Mouse (Mus musculus): ENCODE results near the gene Macf1. TPM values are rescaled to one million over a fixed set of nuclear protein-coding genes. Genes with fewer than 3 reads are reported as not detected.
"Not testable (repeated sequence)": the region's sequence is repeated elsewhere in the genome, so short reads cannot be mapped to it uniquely, and the experiment has no call there.

Gene Macf1
- total RNA-seq, 4 experiments from 2014 or later, result 235 to 265 (median 249) TPM

DNA sequence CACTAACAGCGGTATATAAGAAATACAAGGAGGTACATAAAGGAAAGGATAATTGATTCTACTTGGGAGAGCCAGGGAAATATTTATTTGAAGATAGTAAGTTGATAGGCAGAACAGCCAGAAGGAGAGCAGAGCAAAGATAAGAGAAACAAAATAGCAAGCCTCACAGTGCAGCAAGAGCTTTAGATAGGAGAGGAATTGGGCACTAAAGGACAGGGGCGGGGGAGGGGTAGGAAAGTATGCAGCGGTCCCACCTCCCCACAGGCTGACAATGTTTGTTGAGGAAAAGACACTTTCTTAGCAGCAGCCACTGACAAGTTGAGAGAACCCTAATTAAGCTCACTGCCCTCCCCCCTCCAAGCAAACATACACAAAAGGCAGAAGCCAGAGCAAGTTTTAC, 131.5 kb downstream of the Macf1 start:
- no peak for DNase-seq (ENCODE audit: low spot score in 2 of 2)

DNA sequence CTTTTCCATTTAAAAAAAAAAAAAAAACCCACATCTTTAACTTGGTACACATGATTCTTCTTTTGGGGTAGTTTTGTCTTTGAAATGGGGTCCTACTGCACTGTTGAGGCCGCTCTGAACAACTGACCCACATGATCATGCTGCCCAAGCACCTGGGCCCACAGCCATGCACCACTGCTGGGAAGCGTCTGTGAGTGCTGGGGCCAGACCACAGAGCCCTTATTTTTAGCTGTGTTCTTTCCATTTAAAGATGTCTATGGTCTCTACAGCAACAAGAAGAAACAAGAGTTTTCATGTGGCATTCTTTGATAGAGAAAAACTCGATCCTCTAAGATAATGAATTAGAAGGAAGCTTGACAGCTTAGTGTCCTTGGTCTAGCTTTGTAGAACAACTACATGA, 135.8 kb downstream of the Macf1 start:
- DNase-seq (ENCODE audit: low spot score in 2 of 2), result no peak

- DNase-seq (ENCODE audit: low spot score in 2 of 2), result no peak
These were observed 140.5 kb downstream of the Macf1 start for GRCm38 (mm10) chr4:123543691-123544090.

DNA sequence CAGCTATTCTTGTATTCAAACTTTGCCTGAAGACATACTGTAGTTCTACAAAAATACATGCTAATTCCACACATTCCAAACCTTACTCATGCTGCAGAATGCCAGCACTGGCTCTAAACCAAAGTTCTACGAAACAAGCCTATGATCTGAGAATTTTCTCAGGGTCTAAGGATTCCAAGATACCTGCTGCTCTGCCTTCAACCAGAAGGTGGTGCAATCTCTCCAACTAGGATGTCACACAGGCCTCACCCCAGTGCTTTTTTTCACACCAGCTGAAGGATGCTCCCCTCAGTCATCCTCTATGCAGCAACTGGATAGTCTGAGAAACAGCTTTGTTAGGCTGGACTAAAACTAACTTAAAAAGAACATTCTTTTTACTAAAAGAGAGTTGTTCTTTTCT, 148.9 kb downstream of the Macf1 start:
- peak; percentile 68 to 76 for DNase-seq (ENCODE audit: low spot score in 2 of 2)

DNA sequence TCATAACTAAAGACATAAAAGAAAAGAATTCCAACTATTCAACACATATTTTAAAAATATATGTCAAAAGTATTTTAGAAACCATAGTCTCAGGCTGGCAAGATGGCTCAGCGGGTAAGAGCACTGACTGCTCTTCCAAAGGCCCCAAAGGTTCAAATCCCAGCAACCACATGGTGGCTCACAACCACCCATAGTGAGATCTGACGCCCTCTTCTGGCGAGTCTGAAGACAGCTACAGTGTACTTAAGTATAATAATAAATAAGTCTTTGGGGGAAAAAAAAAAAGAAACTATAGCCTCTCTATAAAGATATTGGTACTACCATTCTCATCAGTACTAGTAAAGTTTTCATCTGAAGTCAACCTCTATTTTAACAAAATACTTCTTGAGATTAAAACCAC, 152.2 kb downstream of the Macf1 start:
- no peak for DNase-seq (ENCODE audit: low spot score in 2 of 2)

- no peak for DNase-seq (ENCODE audit: low spot score in 2 of 2)
These were observed 153.2 kb downstream of the Macf1 start for GRCm38 (mm10) chr4:123530976-123531375.

DNA sequence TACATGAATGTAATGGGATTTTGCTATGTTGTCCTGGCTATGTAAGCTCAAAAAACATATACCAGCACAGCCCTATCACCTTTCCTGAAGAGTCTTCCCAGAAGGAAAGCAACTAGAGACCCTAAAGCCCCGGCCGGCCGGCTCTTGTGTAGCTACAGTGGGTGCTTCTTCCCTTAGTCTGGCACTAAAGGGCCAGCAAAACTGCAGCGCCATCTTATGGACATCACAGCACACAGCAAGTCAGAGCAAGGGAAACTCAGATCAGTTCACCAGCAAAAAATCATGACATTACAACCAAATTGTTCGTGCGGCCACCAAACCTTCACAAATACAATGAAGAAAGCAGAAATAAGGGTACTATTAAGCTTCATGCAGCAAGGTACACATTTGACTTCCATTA, 154.9 kb downstream of the Macf1 start:
- peak in 1 of 2 experiments; percentile 48 for DNase-seq (ENCODE audit: low spot score in 2 of 2)

DNA sequence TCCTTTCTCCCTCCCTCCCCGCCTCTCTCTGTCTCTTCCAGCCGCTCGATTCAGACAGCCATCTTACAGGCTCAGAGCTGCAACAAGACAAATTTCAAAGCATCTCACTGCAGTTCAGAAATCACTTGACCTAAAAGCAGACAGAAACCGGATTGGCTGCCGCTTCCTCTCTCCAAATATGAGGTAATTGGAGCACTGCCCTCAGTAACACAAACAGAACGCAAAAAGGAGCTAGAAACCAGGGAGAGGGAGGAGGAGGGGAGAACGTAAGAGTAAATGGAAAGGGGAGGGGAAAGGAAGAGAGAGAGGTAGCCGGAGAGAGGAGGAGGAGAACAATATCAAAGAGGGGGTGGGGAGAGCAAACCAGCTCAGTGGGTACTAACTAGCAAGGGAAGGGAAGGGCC, 156.6 kb downstream of the Macf1 start:
- peak; percentile 51 to 57 for DNase-seq (ENCODE audit: low spot score in 2 of 2)

DNA sequence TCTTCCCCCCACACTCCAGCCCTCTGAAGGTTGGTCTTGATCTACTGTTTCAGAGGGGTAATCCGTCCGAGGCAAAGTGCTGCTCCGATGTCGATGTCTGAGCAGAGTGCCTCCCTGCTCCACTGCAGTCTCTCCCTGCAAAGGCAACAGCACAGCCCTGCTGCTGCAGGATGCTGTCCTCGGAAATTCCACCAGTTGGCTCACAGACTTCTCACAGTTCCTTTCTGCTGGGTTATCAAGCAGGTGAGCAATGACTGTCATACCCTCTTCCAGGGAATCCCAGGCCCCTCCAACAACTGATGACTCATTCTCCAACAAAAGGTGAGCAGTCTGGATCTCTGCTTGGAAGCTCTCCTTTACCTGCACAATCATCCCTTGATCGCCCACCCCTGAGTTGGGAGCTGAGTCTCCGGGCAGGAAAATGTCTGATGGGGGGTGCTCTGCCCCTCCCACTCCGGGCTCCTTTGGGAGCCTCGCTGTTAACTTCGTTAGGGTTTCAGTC, 157.3 kb downstream of the Macf1 start:
- peak in 1 of 2 experiments; percentile 19 for DNase-seq (ENCODE audit: low spot score in 2 of 2)

GRCm38 (mm10) chr4:123524746-123525145, 159.4 kb downstream of the Macf1 start:
- no peak for DNase-seq (ENCODE audit: low spot score in 2 of 2)

DNA sequence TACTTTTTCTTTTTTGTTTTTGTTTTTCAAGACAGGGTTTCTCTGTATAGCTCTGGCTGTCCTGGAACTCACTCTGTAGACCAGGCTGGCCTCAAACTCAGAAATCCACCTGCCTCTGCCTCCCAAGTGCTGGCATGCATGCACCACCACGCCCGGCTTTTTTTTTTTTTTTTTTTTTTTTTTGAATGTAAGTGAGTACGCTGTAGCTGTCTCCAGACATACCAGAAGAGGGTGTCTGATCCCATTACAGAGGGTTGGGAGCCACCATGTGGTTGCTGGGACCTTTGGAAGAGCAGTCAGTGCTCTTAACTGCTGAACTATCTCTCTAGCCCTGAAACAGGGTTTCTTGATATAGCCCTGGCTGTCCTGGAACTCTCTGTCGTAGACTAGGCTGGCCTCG, 164.0 kb downstream of the Macf1 start:
- DNase-seq (ENCODE audit: low spot score in 2 of 2), result not testable (repeated sequence)

GRCm38 (mm10) chr4:123515673-123516072, 168.5 kb downstream of the Macf1 start:
- no peak for DNase-seq (ENCODE audit: low spot score in 2 of 2)

GRCm38 (mm10) chr4:123510201-123510600, 174.0 kb downstream of the Macf1 start:
- DNase-seq (ENCODE audit: low spot score in 2 of 2), result no peak

- DNase-seq (ENCODE audit: low spot score in 2 of 2), result no peak
These were observed 195.1 kb downstream of the Macf1 start for GRCm38 (mm10) chr4:123489086-123489485.

DNA sequence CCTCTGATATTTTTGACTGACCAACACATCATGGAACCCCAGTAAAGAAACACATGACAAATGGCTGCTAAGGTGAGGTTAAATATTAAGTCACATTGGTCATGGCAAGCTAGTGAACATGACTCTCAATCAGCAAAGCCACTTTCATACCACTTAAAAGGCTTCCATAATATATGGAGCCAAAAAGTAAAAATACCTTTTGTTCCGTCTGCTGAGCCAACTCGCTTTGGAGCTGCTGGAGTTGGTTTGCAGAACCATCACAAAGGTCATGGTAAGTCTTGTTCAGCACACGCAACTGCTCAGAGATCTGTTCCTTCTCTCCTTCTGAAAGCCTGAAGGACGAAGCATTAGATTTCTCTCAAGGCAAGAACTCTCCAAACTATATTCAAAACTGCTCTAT, 204.2 kb downstream of the Macf1 start:
- DNase-seq (ENCODE audit: low spot score in 2 of 2), result no peak

- no peak for DNase-seq (ENCODE audit: low spot score in 2 of 2)
These were observed 205.3 kb downstream of the Macf1 start for GRCm38 (mm10) chr4:123478655-123479433.

- DNase-seq (ENCODE audit: low spot score in 2 of 2), result no peak
These were observed 218.4 kb downstream of the Macf1 start for GRCm38 (mm10) chr4:123465799-123466198.

GRCm38 (mm10) chr4:123460595-123461272, 223.4 kb downstream of the Macf1 start:
- no peak for DNase-seq (ENCODE audit: low spot score in 2 of 2)

DNA sequence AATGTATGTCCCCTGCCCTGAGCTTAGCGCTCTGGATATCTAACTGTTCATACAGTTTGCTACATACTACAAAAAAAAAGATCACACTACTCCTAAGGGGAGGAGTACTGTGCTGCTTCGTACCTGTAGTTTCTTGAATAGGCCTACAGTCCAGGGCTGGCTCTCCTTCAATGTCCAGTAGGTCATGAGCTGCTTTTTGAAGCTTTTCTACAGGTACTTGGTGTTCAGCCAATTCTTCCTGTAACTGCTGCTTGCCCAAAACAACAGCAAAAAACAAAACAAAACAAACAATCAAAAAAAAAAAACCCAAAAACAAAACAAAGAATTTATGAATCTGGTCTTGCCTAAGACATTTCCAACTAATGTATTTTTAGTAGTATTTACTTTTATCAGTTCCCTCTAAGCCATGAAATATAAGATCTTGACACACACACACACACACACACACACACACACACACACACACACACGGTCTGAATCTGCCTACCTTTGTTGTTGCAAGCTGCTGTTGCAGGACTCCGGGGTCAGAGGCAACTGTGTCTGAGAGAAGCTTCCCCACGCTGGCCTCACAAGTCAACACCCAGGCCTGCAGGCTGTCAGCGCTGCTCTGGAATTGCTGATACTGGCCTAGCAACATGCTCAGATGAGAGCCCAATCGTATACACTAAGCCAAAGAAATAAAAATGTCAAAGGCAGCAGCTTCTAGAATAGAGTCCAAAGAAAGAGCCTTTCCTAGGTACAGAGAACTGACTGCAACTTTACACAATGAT, 229.1 kb downstream of the Macf1 start:
- DNase-seq (ENCODE audit: low spot score in 2 of 2), result no peak

- DNase-seq (ENCODE audit: low spot score in 2 of 2), result no peak
These were observed 230.4 kb downstream of the Macf1 start for GRCm38 (mm10) chr4:123453729-123454128.

DNA sequence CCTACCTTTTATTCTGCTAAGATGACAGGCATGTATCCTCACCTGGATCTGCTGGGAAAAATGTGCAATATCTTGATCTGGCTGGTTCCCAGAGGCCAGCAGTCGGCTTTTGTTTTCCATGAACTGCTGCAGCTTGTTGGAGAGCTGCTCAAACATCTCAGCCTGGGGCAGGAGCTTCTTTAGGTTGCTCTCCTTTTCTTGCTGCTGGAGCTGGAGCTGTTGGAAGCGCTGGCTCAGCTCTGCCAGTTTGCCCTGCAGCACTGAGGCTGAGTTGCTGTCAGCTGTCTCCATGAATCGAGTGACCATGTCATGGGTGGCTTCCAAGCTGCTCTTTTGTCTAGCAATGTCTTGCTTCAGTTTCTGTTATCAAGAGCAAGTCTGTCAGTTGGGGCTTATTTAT, 232.2 kb downstream of the Macf1 start:
- DNase-seq (ENCODE audit: low spot score in 2 of 2), result no peak

DNA sequence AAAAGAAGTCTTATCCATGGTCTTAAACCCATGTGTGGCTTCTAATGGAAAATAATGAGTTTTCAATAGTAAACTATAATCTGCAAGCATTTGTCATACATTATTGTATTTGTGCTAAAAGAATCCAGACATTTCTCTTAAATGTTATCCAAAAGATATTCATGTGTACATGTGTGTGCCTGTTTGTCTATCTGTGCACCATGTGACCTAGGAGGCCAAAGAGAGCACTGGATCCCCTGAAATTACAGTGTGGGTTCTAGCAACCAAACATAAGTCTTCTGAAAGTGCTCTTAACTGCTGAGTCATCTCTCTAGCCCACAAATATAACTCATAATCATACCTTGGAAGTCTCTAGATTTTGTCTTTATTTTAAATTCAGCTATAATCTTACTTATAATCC, 234.9 kb downstream of the Macf1 start:
- DNase-seq (ENCODE audit: low spot score in 2 of 2), result no peak
